Mouse (Mus musculus) hematopoietic stem cell, adult 5-6 weeks (primary cell): Measurements from ENCODE around the gene Hist1h4i. TPM values are rescaled to one million over a fixed set of nuclear protein-coding genes. Genes with fewer than 3 reads are reported as not detected.
"Not testable (repeated sequence)": the region's sequence is repeated elsewhere in the genome, so short reads cannot be mapped to it uniquely, and the experiment has no call there.

ENCODE experiments used
- ATAC-seq, 2 experiments: fragments of 125-278 bp in 1 of 2; replicated peaks in 1 of 2; 2 replicates each; pipeline ENCODE4 v1.8.0; 2016 to 2017; ENCODE audit warnings: inconsistent platforms in 2 of 2, mild to moderate bottlenecking in 2 of 2, moderate number of reproducible peaks in 2 of 2, low read depth in 1 of 2, moderate TSS enrichment in 1 of 2; ENCODE audit not compliant: low FRiP score in 2 of 2, poor library complexity in 2 of 2, severe bottlenecking in 2 of 2, insufficient read depth in 1 of 2, low TSS enrichment in 1 of 2
- total RNA-seq: library from RNA; stranded (forward); fragments of 172-1452, 232-1000 nt; gene quantifications from 2 replicates; pipeline ENCODE4 v1.2.3, GENCODE M21; 2017

Hist1h4i gene
- total RNA-seq: 41.9 and 76.5 TPM in 2 replicates

- peak; percentile 57 to 61 for ATAC-seq
Observed at GRCm38 (mm10) chr13:22041142-22041536, at the start of gene Hist1h4i. Gene Hist1h4i (minus strand): TSS chr13:22041362.

- ATAC-seq: not testable (repeated sequence)
Observed at GRCm38 (mm10) chr13:22084140-22084539, 43.0 kb upstream of the Hist1h4i start, which contains the start of gene Vmn1r188. Gene Vmn1r188 (plus strand): TSS chr13:22084440.

GRCm38 (mm10) chr13:22063468-22063867 lies 22.3 kb upstream of the Hist1h4i start:
- no peak for ATAC-seq

GRCm38 (mm10) chr13:22061422-22061821 lies 20.3 kb upstream of the Hist1h4i start:
- ATAC-seq: no peak

- ATAC-seq: no peak
Observed at GRCm38 (mm10) chr13:22053754-22054153, 12.6 kb upstream of the Hist1h4i start.

- ATAC-seq: no peak
Observed at GRCm38 (mm10) chr13:22051523-22051859, 10.3 kb upstream of the Hist1h4i start.

GRCm38 (mm10) chr13:22050591-22051522 lies 9.7 kb upstream of the Hist1h4i start:
- ATAC-seq: peak; percentile 95 to 96

- peak; percentile 18 to 38; a peak in 2 of 4 replicates for ATAC-seq
Observed at GRCm38 (mm10) chr13:22049737-22050440, 8.7 kb upstream of the Hist1h4i start.

GRCm38 (mm10) chr13:22049041-22049440 lies 7.9 kb upstream of the Hist1h4i start:
- ATAC-seq: no peak

- ATAC-seq: no peak
Observed at GRCm38 (mm10) chr13:22045311-22045710, 4.1 kb upstream of the Hist1h4i start.

GRCm38 (mm10) chr13:22044432-22045155 lies 3.4 kb upstream of the Hist1h4i start:
- no peak for ATAC-seq

GRCm38 (mm10) chr13:22043503-22044431 lies 2.6 kb upstream of the Hist1h4i start:
- no peak for ATAC-seq

GRCm38 (mm10) chr13:22042568-22043502 lies 1.7 kb upstream of the Hist1h4i start, which contains the start of the genes Hist1h2ag and Hist1h2bj:
Gene Hist1h2ag (minus strand): TSS chr13:22042944.
Gene Hist1h2bj (plus strand): TSS chr13:22043214.
- ATAC-seq: peak; percentile 79 to 86

GRCm38 (mm10) chr13:22041651-22042567 lies 747 bp upstream of the Hist1h4i start:
- ATAC-seq: no peak
